Mouse (Mus musculus) heart, adult 18-20 months (tissue): ENCODE measurements around the gene Rnf212b. TPM values are rescaled to one million over a fixed set of nuclear protein-coding genes. Genes with fewer than 3 reads are reported as not detected.

Experiments
- DNase-seq, 2 experiments: peaks; one replicate each; pipeline ENCODE4 v3.0.0; 2021 to 2022; ENCODE audit warnings: mixed read lengths in 1 of 2
- total RNA-seq, 2 experiments: library from RNA; stranded (reverse); gene quantifications; 2 replicates each; pipeline ENCODE4 v1.2.3; 2021

Gene Rnf212b
- total RNA-seq, 2 experiments from 2014 or later, result 0.36 to 0.57 TPM

- DNase-seq, result no peak
These were observed 18.0 kb upstream of the Rnf212b start for GRCm38 (mm10) chr14:54795901-54796300.

- DNase-seq, result no peak
These were observed 17.2 kb upstream of the Rnf212b start for GRCm38 (mm10) chr14:54796760-54797159.

GRCm38 (mm10) chr14:54799686-54800085, 14.3 kb upstream of the Rnf212b start:
- no peak for DNase-seq

GRCm38 (mm10) chr14:54802428-54802827, 11.5 kb upstream of the Rnf212b start:
- no peak for DNase-seq

- no peak for DNase-seq
These were observed 7.8 kb upstream of the Rnf212b start for GRCm38 (mm10) chr14:54806124-54806523.

- peak; percentile 38 to 69 for DNase-seq
These were observed 4.9 kb upstream of the Rnf212b start for GRCm38 (mm10) chr14:54808718-54809667.

- DNase-seq, result peak in 1 of 2 experiments; percentile 12
These were observed 4.3 kb upstream of the Rnf212b start for GRCm38 (mm10) chr14:54809668-54810033.

- DNase-seq, result no peak
These were observed 1.8 kb downstream of the Rnf212b start for GRCm38 (mm10) chr14:54815737-54816136.

- DNase-seq, result peak; percentile 6 to 24
These were observed 3.9 kb downstream of the Rnf212b start for GRCm38 (mm10) chr14:54817791-54818190.

- no peak for DNase-seq
These were observed 8.4 kb downstream of the Rnf212b start for GRCm38 (mm10) chr14:54822301-54822700.

- no peak for DNase-seq
These were observed 9.8 kb downstream of the Rnf212b start for GRCm38 (mm10) chr14:54823716-54824115.

GRCm38 (mm10) chr14:54843461-54843860, 29.5 kb downstream of the Rnf212b start:
- DNase-seq, result peak in 1 of 2 experiments; percentile 48

- no peak for DNase-seq
These were observed 41.8 kb downstream of the Rnf212b start for GRCm38 (mm10) chr14:54855726-54856125.

GRCm38 (mm10) chr14:54856703-54857102, 42.8 kb downstream of the Rnf212b start:
- no peak for DNase-seq

GRCm38 (mm10) chr14:54857891-54858290, 44.0 kb downstream of the Rnf212b start:
- no peak for DNase-seq

- DNase-seq, result peak; percentile 33 to 78
These were observed 46.6 kb downstream of the Rnf212b start for GRCm38 (mm10) chr14:54860511-54860910.

- DNase-seq, result peak; percentile 93 to 96
These were observed 49.8 kb downstream of the Rnf212b start for GRCm38 (mm10) chr14:54863501-54864312.

GRCm38 (mm10) chr14:54864313-54865036, 50.5 kb downstream of the Rnf212b start:
- DNase-seq, result no peak

- DNase-seq, result no peak
These were observed 51.7 kb downstream of the Rnf212b start for GRCm38 (mm10) chr14:54865626-54866025.

- DNase-seq, result no peak
These were observed 52.3 kb downstream of the Rnf212b start for GRCm38 (mm10) chr14:54866268-54866667.

GRCm38 (mm10) chr14:54866936-54867335, 53.0 kb downstream of the Rnf212b start:
- no peak for DNase-seq

- DNase-seq, result no peak
These were observed 54.1 kb downstream of the Rnf212b start for GRCm38 (mm10) chr14:54868026-54868425.
